Mouse (Mus musculus) liver, embryonic 11.5 days (tissue): ENCODE measurements around the gene Zfpl1. TPM values are rescaled to one million over a fixed set of nuclear protein-coding genes. Genes with fewer than 3 reads are reported as not detected.
"Not testable (repeated sequence)": the region's sequence is repeated elsewhere in the genome, so short reads cannot be mapped to it uniquely, and the experiment has no call there.

Experiments used
- ATAC-seq: fragments of 200-750 bp; cut with Nextera tagmentation; replicated peaks from 2 replicates; pipeline ENCODE4 v1.8.0; 2017; ENCODE audit warnings: moderate number of reproducible peaks, mild to moderate bottlenecking, moderate TSS enrichment, moderate library complexity; ENCODE audit not compliant: low FRiP score
- DNase-seq: peaks from one replicate; pipeline ENCODE4 v3.0.0-alpha.2; 2017; ENCODE audit warnings: low spot score
- H3K27ac ChIP-seq: fragments of 300-500 bp; sonication (generic); 2 replicates; pipeline ENCODE4 v1.5.1; 2014; ENCODE audit warnings: mild to moderate bottlenecking, low read depth, low read length, control low read depth
- H3K27me3 ChIP-seq: fragments of 300-500 bp; sonication (generic); replicated peaks from 2 replicates; pipeline ENCODE4 v1.6.1; 2014; ENCODE audit warnings: low read length, mixed read lengths; ENCODE audit not compliant: control insufficient read depth, insufficient read depth
- H3K36me3 ChIP-seq: fragments of 300-500 bp; sonication (generic); 2 replicates; pipeline ENCODE4 v1.6.1; 2014; ENCODE audit warnings: mild to moderate bottlenecking, low read length, moderate library complexity, mixed read lengths; ENCODE audit not compliant: control insufficient read depth, insufficient read depth
- H3K4me1 ChIP-seq: fragments of 300-500 bp; sonication (generic); replicated peaks from 2 replicates; pipeline ENCODE4 v1.6.1; 2014; ENCODE audit warnings: low read length, mixed read lengths; ENCODE audit not compliant: control insufficient read depth, insufficient read depth
- H3K4me2 ChIP-seq: fragments of 300-500 bp; sonication (generic); 2 replicates; pipeline ENCODE4 v1.6.1; 2014; ENCODE audit warnings: mild to moderate bottlenecking, control low read depth, moderate library complexity
- H3K4me3 ChIP-seq: fragments of 300-500 bp; sonication (generic); 2 replicates; pipeline ENCODE4 v1.5.1; 2014; ENCODE audit warnings: low read depth, low read length, control low read depth
- H3K9ac ChIP-seq: fragments of 300-500 bp; sonication (generic); 2 replicates; pipeline ENCODE4 v1.6.1; 2014; ENCODE audit warnings: low read depth, low read length, control low read depth
- H3K9me3 ChIP-seq: fragments of 300-500 bp; sonication (generic); 2 replicates; pipeline ENCODE4 v1.6.1; 2016; ENCODE audit warnings: low read length, inconsistent platforms, mixed read lengths; ENCODE audit not compliant: control insufficient read depth
- WGBS: fragments of 180-500 bp; shearing (Covaris S2); extraction: QIAGEN DNeasy Blood & Tissue Kit; methylation state at CpG from one replicate; pipeline ENCODE4 v1.1.7; 2014; 5-methylcytosine and 5-hydroxymethylcytosine counted together
- polyA plus RNA-seq: library from polyadenylated mRNA; unstranded; fragments of >200 nt; fragmentation: Nextera tagmentation; extraction: Ambion mirVana; gene quantifications from 2 replicates; pipeline ENCODE4 v1.2.1, GENCODE M21; 2014

Gene Zfpl1
- polyA plus RNA-seq: 50.4 and 52.3 TPM in 2 replicates

- WGBS: under 1% methylated on average over 58 of the region's 58 CpGs
- H3K36me3 ChIP-seq: peaks cover 26% of the 10 kb centered on the region
These were observed at the start of gene Zfpl1, which contains the start of gene Cdca5 for GRCm38 (mm10) chr19:6084478-6085248. Gene Zfpl1, minus strand, starts transcription at chr19:6084956. Gene Cdca5, plus strand, starts transcription at chr19:6084983.

GRCm38 (mm10) chr19:6133197-6133596 is 48.4 kb upstream of the Zfpl1 start:
- peak overlapping the region; percentile 88 for H3K27ac ChIP-seq
- peak overlapping the region; percentile 64 for H3K4me2 ChIP-seq
- H3K4me3 ChIP-seq: not testable (repeated sequence)

More at GRCm38 (mm10) chr19:6084478-6085248, at the start of gene Zfpl1, which contains the start of gene Cdca5:
- H3K4me2 ChIP-seq: peak within 1 kb of the TSS; percentile 91
- H3K4me3 ChIP-seq: peak within 1 kb of the TSS; percentile 75
- H3K27me3 ChIP-seq: no peaks in the 10 kb centered on the region
- ATAC-seq: peak; percentile 86
- H3K9me3 ChIP-seq: no peaks in the 10 kb centered on the region
- peak within 1 kb of the TSS; percentile 81 for H3K9ac ChIP-seq
- peaks cover 10% of the 10 kb centered on the region for H3K4me1 ChIP-seq
- peak; percentile 94 for DNase-seq
- H3K27ac ChIP-seq: peak within 1 kb of the TSS; percentile 84

GRCm38 (mm10) chr19:6132171-6132827 is 47.5 kb upstream of the Zfpl1 start:
- DNase-seq (no peak), ATAC-seq (peak; percentile 84)
- Histone ChIP-seq H3K4me3 (peak overlapping the region; percentile 17; the same call in 1 of the 2 replicates), H3K4me2 (peak overlapping the region; percentile 64), H3K27me3 (no peaks in the 10 kb centered on the region), H3K4me1 (peaks cover 26% of the 10 kb centered on the region), H3K9ac (peak overlapping the region; percentile 53; the same call in 1 of the 2 replicates), H3K36me3 (peaks cover 6% of the 10 kb centered on the region; the same call in 1 of the 2 replicates), H3K27ac (peak overlapping the region; percentile 88), H3K9me3 (no peaks in the 10 kb centered on the region)
- WGBS: 65% methylated on average over 7 of the region's 7 CpGs

More at GRCm38 (mm10) chr19:6133197-6133596, 48.4 kb upstream of the Zfpl1 start:
- H3K27me3 ChIP-seq, H3K9me3 ChIP-seq, H3K36me3 ChIP-seq, ATAC-seq, DNase-seq: not testable (repeated sequence)
- 60% methylated on average over 1 of the region's 1 CpGs for WGBS
- Histone ChIP-seq H3K4me1 (peaks cover 26% of the 10 kb centered on the region), H3K9ac (0 out of 2 replicates have a peak overlapping the region, but pooled peaks have one; percentile 34)

GRCm38 (mm10) chr19:6130414-6131128 is 45.8 kb upstream of the Zfpl1 start:
- H3K36me3 ChIP-seq, H3K27ac ChIP-seq, H3K9ac ChIP-seq, ATAC-seq, H3K4me2 ChIP-seq, H3K27me3 ChIP-seq, H3K4me3 ChIP-seq, H3K9me3 ChIP-seq, DNase-seq: not testable (repeated sequence)
- peaks cover 26% of the 10 kb centered on the region for H3K4me1 ChIP-seq
- WGBS: 70% methylated on average over 7 of the region's 7 CpGs

GRCm38 (mm10) chr19:6127760-6128341 is 43.1 kb upstream of the Zfpl1 start, which contains the start of gene Snx15:
Gene Snx15, minus strand, starts transcription at chr19:6128304.
- peak; percentile 85 for ATAC-seq
- peak; percentile 92 for DNase-seq
- Histone ChIP-seq H3K27me3 (no peaks in the 10 kb centered on the region), H3K4me3 (peak within 1 kb of the TSS; percentile 56), H3K36me3 (peaks cover 4% of the 10 kb centered on the region; the same call in 1 of the 2 replicates), H3K4me1 (peaks cover 15% of the 10 kb centered on the region), H3K27ac (peak within 1 kb of the TSS; percentile 86), H3K4me2 (peak within 1 kb of the TSS; percentile 66), H3K9me3 (no peaks in the 10 kb centered on the region; the same call in 1 of the 2 replicates), H3K9ac (peak within 1 kb of the TSS; percentile 71)
- under 1% methylated on average over 32 of the region's 32 CpGs for WGBS

- Histone ChIP-seq H3K27ac (peak overlapping the region; percentile 86; the same call in 1 of the 2 replicates), H3K4me1 (peaks cover 9% of the 10 kb centered on the region), H3K27me3 (no peaks in the 10 kb centered on the region), H3K4me3 (peak overlapping the region; percentile 56), H3K36me3 (peaks cover 4% of the 10 kb centered on the region; the same call in 1 of the 2 replicates), H3K9me3 (no peaks in the 10 kb centered on the region; the same call in 1 of the 2 replicates), H3K9ac (peak overlapping the region; percentile 71), H3K4me2 (peak overlapping the region; percentile 66)
- no peak for ATAC-seq
- 69% methylated on average over 10 of the region's 10 CpGs for WGBS
- DNase-seq: no peak
These were observed 42.2 kb upstream of the Zfpl1 start for GRCm38 (mm10) chr19:6126789-6127580.

GRCm38 (mm10) chr19:6126289-6126688 is 41.5 kb upstream of the Zfpl1 start:
- no peak overlapping the region for H3K27ac ChIP-seq
- no peak for ATAC-seq
- no peak overlapping the region for H3K9ac ChIP-seq
- no peaks in the 10 kb centered on the region for H3K27me3 ChIP-seq
- peaks cover 5% of the 10 kb centered on the region for H3K4me1 ChIP-seq
- H3K9me3 ChIP-seq: no peaks in the 10 kb centered on the region; the same call in 1 of the 2 replicates
- H3K4me3 ChIP-seq: no peak overlapping the region
- peaks cover 4% of the 10 kb centered on the region; the same call in 1 of the 2 replicates for H3K36me3 ChIP-seq
- 19% methylated on average over 4 of the region's 4 CpGs for WGBS
- H3K4me2 ChIP-seq: peak overlapping the region; percentile 66
- no peak for DNase-seq
